Mouse (Mus musculus) bone marrow, adult 2 months (tissue): ENCODE data around the gene Slc25a25.

Experiments
- CTCF ChIP-seq: fragments of 200-500 bp; IDR thresholded peaks from 2 replicates; pipeline ENCODE4 v1.5.1; 2011; ENCODE audit warnings: low read length, control low read depth; ENCODE audit not compliant: control insufficient read depth, insufficient read depth
- POLR2A ChIP-seq: fragments of 200-500 bp; IDR thresholded peaks from 2 replicates; pipeline ENCODE4 v1.6.1; 2011; ENCODE audit warnings: low read depth, mild to moderate bottlenecking, control low read depth, low read length, borderline replicate concordance; ENCODE audit not compliant: control insufficient read depth

- TF ChIP-seq CTCF (no peak), POLR2A (no peak)
These were observed 34.5 kb upstream of the Slc25a25 start for GRCm38 (mm10) chr2:32485751-32486150.
